Mouse (Mus musculus): ENCODE measurements around the gene Mapk6. TPM values are rescaled to one million over a fixed set of nuclear protein-coding genes. Genes with fewer than 3 reads are reported as not detected.

Mapk6 gene
- polyA plus RNA-seq, 1 experiment = 19.4 TPM

GRCm38 (mm10) chr9:75342433-75342832 lies 67.4 kb downstream of the Mapk6 start:
- 84% methylated on average over 4 of the region's 4 CpGs for WGBS
- no peak for DNase-seq (ENCODE audit: low read depth, low spot score)

- no peak for DNase-seq (ENCODE audit: low read depth, low spot score)
- WGBS = 93% methylated on average over 6 of the region's 6 CpGs
Measured at GRCm38 (mm10) chr9:75338016-75338415, 71.8 kb downstream of the Mapk6 start.

GRCm38 (mm10) chr9:75334440-75334839 lies 75.4 kb downstream of the Mapk6 start:
- DNase-seq (ENCODE audit: low read depth, low spot score) = no peak
- 77% methylated on average over 4 of the region's 4 CpGs for WGBS

- 92% methylated on average over 8 of the region's 8 CpGs for WGBS
Measured at GRCm38 (mm10) chr9:75330821-75331220, 79.0 kb downstream of the Mapk6 start.

GRCm38 (mm10) chr9:75328047-75328446 lies 81.8 kb downstream of the Mapk6 start:
- no peak for DNase-seq (ENCODE audit: low read depth, low spot score)
- 95% methylated on average over 3 of the region's 3 CpGs for WGBS

More at GRCm38 (mm10) chr9:75330821-75331220, 79.0 kb downstream of the Mapk6 start:
- DNase-seq (ENCODE audit: low read depth, low spot score) = no peak

GRCm38 (mm10) chr9:75322099-75322885 lies 87.5 kb downstream of the Mapk6 start:
- peak; percentile 59 for DNase-seq (ENCODE audit: low read depth, low spot score)
- 60% methylated on average over 13 of the region's 13 CpGs for WGBS

- DNase-seq (ENCODE audit: low read depth, low spot score) = no peak
- WGBS = 95% methylated on average over 3 of the region's 3 CpGs
Measured at GRCm38 (mm10) chr9:75319365-75319764, 90.4 kb downstream of the Mapk6 start.

Other genes starting within 250 kb of the Mapk6 start
- gene Myo5c, start 178.0 kb downstream of the Mapk6 start, polyA plus RNA-seq (2012; rRNA removed) = 16.3 and 21.9 TPM in 2 replicates
- 10.3 and 10.5 TPM in 2 replicates for gene Gnb5, start 103.7 kb downstream of the Mapk6 start, polyA plus RNA-seq (2012; rRNA removed)
- gene Bcl2l10, start 62.2 kb downstream of the Mapk6 start, polyA plus RNA-seq (2012; rRNA removed) = not detected in 2 replicates
- gene Leo1, start 31.5 kb upstream of the Mapk6 start, polyA plus RNA-seq (2012; rRNA removed) = 3.9 and 4.8 TPM in 2 replicates
- 16.2 and 31.9 TPM in 2 replicates for gene Tmod3, start 149.7 kb upstream of the Mapk6 start, polyA plus RNA-seq (2012; rRNA removed)
- gene Tmod2, start 201.3 kb upstream of the Mapk6 start, polyA plus RNA-seq (2012; rRNA removed) = 0.43 and 0.91 TPM in 2 replicates
- gene Lysmd2, start 215.7 kb upstream of the Mapk6 start, polyA plus RNA-seq (2012; rRNA removed) = 9.4 and 10.3 TPM in 2 replicates

All from large intestine, adult 2 months (tissue).